Mouse (Mus musculus) heart, postnatal 36 days (tissue): ENCODE measurements around the gene Egfl7. TPM values are rescaled to one million over a fixed set of nuclear protein-coding genes. Genes with fewer than 3 reads are reported as not detected.

Experiments
- DNase-seq, 2 experiments: peaks; one replicate each; pipeline ENCODE4 v3.0.0; 2021 to 2022
- intact Hi-C: fragments of 180-260 bp; cut with DNase I; formaldehyde crosslinking; loops from one replicate; pipeline ENCODE4 v1.15.1; 2025
- total RNA-seq, 2 experiments: library from RNA; stranded (reverse); gene quantifications; 2 replicates each; pipeline ENCODE4 v1.2.3; 2021

Gene Egfl7
- total RNA-seq, 2 experiments from 2014 or later = 146 to 183 TPM

DNA sequence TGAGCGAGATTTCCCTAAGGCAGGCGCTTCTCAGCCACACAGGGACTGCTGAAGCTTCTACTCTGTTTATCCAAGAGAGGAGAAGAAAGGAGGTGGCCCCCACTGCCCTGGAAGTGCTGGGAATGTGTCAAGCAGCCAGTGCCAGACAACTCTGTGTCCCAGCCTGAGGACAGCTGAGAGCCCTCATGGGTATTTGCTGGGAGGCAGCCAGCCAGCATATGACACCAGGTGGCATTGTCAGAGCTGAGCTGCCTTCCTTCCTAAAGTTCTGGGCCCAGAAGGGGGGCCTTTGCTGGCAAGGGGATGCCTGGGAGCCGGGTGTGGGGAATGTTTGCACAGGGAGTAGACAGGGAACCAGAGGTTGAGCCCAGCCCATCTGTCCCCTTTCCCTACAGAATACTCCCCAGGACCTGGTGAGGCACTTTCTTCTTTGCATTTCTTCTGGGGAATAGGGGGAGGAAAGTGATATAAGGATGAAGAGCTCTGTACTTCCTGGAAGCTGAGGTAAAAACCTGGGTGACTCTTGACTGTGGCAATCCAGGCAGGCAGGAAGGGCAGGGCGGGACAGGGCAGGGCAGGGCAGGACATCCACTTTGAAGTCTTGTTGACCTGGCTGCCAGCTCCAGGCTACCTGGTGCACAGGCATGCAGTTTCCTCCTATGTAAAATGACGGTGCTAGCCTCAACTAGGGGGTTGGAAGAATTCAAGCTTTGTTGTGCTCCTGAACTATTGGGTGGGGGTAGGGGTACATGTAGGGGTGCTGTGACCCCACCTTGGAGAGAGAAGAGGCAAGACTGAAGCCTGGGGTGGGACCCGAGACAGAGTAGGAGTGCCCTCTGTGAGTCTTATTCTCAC lies 27.5 kb downstream of the Egfl7 start:
- intact Hi-C loops = no loop called here
- peak; percentile 67 to 68 for DNase-seq

DNA sequence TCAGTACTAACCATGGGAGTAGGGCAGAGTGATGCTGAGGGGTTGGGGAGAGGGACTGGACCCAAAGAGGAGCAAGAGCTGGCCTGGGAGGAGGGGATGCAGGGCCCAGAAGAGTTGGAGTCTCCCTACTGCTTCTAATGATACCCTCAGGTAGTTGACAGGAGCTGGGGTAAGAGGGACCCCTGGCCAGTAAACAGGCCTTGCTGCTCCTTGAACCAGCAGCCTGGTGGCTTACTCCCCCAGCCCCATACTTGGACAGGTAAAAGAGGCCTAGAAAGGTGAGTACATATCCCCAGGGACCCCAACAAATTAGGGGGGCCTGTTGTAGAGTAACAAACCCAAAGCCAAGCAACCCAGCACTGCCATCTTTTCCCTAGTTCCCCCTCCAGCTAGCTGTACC lies 29.0 kb downstream of the Egfl7 start:
- intact Hi-C loops = no loop called here
- DNase-seq = no peak

DNA sequence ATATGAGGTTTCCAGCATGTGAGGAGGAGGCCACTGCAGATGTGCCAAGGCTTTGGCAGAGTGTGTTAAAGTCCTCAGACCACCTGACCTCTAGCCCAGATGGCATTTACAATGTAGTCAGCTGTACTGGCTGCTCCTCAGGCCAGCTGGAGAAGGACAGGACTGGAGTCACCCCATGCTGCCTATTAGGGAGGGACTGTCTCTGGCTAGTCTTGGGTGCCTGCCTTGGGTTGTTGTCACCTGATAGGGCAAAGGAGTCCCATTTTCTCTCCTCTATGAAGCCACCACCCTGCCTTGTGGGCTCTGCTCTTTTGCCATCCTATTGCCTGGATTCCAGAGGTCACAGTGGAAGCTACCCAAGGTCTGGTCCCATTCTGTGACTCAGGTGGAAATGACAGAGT lies 29.4 kb downstream of the Egfl7 start:
- peak in 1 of 2 experiments; percentile 53 for DNase-seq
- intact Hi-C loops = no loop called here

DNA sequence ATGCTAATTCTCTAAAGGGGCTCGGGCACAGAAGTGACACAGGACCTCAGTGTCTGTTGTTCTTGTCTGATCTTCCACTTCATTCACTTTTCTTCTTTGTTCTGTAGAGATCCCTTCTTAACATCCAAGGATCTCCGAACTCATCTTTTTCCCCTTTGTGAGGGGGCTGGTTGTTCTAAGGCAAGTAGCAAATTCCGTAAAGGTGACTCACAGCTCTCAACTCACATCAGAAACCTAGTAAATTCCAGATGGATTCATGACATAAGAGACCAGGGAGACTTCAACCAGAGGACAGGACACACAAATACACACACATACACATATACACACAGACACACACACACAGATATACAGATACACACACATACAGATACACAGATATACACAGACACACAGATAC lies 30.7 kb downstream of the Egfl7 start:
- no peak for DNase-seq
- intact Hi-C loops = no loop called here

DNA sequence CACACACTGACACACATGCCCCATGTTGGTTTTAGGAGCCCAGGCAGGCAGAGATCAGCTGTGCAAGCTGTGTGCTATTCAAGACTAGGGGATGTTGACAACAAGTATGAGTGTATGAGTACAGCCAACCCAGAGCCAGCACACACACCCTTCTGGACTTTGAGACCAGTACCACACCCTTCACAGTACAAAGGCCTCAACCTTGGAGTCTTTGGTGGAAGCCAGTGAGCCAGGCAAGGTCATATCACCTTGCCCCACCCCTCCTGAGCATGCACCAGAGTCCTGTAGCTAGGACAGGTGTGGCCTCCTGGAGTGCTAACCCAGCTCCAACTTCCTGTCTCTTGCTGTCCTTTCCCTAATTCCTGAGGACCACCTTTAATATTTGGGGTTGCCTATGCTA lies 31.2 kb downstream of the Egfl7 start:
- no peak for DNase-seq

DNA sequence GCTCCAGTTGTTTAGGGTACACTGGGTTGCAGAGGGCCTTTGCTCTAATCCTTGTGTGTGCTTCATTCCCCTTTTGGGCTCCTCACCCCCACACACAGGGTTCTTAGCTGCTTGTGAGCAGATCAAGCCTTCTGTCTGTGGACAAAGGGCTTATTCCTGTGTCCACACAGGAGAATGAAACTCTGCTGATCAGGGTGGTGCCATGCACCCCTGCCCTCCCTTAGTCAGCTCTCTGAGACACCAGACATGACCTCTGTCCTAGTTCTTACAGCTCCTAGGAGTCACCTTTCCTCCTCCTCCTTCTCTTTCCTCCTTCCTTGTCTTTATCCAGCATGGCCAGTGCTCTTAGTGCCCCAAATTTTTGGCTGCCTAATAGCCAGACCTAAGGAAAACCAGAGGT lies 32.1 kb downstream of the Egfl7 start:
- intact Hi-C loops = no loop called here
- no peak for DNase-seq

More for the DNA sequence above, 31.2 kb downstream of the Egfl7 start:
- intact Hi-C loops = no loop called here

DNA sequence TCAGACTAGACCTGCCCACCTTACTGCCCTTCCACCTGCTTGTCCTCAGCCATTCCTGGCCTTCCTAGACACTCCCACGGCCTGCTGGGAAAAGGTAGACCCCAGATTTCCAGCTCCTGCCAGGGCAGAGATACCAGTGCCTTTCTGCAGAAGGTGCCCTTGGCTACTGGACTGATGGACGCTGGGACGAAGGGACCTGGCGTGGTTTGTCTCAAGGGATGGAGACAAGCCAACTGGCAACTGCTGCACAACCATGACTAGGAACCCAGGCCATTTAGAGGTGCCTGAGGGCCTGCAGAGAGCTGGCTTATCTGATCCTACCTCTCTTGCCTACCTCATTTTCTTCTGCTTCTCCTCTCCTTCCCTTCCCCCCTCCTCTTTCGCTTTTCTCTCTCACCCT lies 35.1 kb downstream of the Egfl7 start:
- intact Hi-C loops = no loop called here
- DNase-seq = no peak

DNA sequence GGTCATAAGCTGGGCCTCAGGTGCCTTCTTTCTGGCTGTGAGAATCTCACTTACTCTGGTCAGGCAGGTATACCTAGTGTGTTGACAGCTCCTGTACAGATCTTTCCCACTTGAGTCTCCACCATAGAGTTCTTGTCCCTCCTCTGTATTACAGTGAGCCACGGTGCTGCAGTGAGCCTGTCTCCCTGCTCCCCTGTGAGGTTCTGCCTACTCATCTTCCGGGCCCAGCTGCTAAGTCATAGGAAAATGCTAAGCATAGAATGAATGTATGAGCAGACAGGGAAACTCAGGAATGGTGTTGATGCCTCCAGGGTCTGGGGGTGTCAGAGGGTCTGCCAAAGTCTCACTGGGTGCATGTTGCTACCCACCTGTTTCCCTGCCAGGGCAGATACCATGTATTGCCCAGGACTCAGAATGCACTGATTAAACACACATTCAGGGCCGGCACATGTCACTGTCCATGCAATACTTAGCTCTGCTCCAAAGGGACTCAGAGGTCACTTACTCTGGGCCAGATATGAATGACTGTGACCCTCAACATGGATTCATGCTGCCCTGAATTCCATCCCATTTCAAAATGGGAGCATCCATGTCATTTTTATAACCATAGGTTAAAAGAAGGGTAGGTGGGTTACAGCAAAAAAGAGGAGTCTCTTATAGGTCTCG lies 35.8 kb downstream of the Egfl7 start:
- no peak for DNase-seq
- intact Hi-C loops = no loop called here

DNA sequence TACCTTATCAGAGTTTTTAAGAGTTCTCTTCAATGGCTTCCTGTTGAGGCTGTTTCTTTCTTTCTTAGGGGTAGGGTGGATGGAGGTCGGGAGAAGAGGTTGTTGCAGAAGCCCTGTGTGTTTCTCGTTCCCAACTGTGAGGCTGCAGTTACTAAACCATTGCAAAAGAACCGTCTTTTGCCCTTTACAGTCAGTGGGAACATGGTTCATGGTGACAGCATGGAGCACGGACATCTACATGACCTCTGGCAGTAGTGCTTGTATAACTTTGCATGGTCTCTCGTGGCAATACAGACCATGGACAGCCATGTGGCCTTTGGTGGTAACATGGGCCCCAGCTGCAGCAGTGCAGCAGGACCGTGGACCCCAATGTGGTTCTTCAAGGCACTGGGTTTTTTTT lies 37.5 kb downstream of the Egfl7 start:
- intact Hi-C loops = no loop called here
- no peak for DNase-seq

DNA sequence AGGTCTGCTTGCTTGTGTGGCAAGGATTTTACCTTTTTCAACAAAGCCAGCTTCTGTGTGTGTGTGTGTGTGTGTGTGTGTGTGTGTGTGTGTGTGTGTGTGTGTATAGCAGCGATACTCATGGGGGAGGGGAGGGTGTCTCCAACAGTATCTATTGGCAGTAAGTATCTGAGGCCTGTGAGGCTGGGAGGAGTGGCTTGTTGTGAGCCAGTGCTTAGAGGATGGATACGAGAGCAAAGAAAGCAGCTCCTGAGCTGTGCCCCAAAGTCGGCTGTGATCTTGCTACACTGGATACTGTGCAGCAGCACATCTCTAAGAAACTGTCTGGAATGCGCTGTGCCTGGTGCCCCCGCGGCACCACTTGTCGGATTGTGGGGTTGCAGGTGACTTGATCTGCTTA lies 38.1 kb downstream of the Egfl7 start:
- intact Hi-C loops = no loop called here
- DNase-seq = no peak

DNA sequence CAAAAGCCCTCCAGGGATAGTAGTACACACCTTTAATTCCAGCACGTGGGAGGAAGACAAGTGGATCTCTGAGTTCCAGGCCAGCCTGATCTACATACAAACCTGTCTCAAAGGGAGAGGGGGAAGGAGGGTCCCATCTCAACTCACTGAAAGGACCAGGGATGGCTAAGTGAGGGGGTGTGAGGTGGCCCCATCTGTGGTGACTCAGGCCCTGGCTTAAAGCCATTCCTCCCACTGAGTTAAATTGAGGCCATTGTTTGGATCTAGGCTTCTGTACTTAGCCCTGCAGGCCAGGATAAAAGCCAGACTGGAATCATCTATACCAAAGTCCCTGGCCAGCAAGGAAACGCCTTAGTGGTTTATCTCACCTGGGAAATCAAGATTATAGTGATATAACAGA lies 41.4 kb downstream of the Egfl7 start:
- intact Hi-C loops = no loop called here

DNA sequence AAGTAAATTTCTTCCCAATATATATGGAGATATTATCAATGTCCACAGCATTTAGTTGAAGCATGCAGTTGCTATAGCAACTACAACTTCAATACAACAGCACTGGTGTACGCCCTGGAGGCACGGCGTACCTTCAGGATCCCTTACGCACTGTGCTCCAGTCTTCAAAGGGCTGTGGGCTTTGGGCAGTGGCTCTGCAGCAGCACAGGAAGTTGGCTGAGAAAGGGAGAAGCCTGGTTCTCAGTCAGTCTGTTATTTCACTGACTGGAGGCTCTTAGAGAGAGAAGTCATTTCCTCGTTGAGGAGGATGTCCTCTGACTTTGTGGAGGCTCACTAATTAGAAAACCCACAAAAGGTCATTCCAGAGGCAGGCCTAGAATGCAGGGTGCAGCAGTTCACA lies 43.2 kb downstream of the Egfl7 start:
- no peak for DNase-seq
- intact Hi-C loops = no loop called here

More for the DNA sequence above, 41.4 kb downstream of the Egfl7 start:
- DNase-seq = no peak

DNA sequence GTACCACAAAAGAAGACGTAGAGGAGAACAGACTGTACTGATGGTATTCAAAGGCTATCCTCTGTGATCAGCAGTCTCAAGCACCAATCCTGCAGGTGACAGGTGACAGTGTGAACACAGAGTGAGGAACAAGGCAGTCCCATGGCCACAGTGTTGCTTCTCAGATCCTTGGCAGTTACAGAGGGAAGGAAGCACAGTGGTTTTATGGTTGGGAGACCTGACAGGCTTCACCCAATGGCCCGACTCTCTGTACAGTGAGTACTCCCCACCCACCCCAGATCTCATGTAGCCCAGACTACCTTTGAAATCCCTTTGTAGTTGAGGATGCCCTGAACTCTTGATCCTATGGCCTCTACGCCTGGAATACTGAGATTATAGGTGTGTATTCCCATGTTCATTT lies 45.6 kb downstream of the Egfl7 start:
- no peak for DNase-seq
- intact Hi-C loops = no loop called here

DNA sequence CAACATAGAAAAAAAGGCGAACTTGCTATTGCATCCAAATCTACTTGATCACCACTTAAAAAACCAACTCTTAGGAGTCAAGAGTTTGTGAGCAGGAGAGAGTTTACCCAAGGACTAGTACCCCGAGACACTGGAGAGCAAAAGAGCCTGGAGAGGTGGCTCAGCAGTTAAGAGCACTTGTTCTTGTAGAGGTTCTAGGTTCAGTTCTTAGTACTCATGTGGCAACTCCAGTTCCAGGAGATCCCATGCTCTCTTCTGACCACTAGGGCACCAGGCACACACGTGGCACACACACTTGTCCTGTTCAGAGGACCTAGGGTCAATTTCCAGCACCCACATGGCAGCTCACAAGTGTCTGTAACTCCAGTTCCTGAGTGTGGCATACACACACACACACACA lies 46.3 kb downstream of the Egfl7 start:
- intact Hi-C loops = no loop called here
- no peak for DNase-seq

DNA sequence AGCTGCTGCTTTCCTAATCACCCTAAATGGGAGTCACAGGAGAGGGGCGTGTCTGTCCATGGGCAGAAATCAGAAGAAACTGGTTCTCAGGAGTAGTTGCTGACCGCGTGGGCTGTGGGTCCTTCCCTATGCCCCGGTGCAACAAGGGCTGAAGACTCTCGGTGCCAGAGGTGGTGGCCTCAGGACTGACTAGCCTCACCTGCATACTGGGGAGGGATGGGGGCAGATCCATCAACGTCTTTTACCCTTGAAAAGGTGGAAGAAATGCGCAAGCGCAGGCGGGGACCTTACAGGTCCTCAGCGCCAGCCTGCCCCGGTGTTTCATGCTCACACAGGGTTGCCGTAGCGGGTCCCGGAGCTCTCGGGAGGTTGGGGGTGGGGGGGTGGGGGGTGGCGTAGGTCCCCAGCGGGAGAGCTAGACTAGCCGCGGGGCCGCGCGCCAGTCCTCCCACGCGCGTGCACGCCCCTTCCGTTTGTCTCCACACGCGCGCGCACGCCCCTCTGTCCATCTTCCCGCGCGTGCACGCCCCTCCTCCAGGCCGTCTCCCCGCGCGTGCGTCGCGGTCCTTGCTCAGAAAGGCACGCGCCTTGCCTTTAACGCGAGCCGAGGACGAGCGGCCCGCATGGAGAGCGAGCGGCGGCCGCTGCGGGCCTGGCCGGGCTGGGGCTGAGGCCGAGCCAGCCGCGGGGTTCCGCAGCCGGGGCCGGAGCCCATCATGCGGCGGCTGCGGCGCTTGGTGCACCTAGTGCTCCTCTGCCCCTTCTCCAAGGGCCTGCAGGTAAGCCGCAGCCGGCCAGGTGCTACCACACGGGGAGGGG lies 48.3 kb downstream of the Egfl7 start, which contains the start of gene Fam69b:
TSS of gene Fam69b (plus strand) at position 537 of the 819 bp plus-strand sequence.
- intact Hi-C loops = no loop called here

DNA sequence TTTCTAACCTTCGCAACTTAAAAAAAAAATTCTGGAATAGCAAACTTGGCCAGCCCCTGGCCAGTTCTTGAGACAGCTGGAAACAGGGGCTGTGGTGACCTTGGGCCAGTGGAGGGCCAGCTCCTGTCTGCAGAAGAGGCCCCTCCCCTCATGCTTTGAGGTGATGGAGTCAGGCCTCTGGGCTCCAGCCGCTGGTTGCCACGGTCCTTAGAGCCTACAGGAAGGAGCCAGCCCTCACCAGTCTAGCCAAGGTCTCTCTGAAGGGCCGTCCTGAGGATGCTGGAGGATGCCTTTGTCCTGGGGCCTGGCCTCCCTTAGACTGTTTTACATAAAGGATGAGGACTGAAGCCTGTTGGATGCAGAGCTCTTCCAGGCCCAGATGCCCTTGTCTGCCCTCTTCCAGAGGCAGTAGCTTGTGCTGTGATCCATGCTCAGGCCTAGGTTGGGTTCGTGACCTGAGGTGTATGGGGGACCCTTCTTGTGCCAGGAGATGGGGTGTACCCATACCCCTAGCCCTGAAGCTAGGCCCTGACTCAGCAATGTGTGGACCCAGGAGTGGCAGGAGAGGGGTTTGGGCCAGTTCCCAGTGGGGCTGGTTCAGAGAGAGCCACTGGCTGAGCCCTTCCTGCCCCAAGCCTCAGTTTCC lies 49.1 kb downstream of the Egfl7 start:
- no peak for DNase-seq

More for the DNA sequence above, 48.3 kb downstream of the Egfl7 start, which contains the start of gene Fam69b:
- DNase-seq = peak; percentile 73

DNA sequence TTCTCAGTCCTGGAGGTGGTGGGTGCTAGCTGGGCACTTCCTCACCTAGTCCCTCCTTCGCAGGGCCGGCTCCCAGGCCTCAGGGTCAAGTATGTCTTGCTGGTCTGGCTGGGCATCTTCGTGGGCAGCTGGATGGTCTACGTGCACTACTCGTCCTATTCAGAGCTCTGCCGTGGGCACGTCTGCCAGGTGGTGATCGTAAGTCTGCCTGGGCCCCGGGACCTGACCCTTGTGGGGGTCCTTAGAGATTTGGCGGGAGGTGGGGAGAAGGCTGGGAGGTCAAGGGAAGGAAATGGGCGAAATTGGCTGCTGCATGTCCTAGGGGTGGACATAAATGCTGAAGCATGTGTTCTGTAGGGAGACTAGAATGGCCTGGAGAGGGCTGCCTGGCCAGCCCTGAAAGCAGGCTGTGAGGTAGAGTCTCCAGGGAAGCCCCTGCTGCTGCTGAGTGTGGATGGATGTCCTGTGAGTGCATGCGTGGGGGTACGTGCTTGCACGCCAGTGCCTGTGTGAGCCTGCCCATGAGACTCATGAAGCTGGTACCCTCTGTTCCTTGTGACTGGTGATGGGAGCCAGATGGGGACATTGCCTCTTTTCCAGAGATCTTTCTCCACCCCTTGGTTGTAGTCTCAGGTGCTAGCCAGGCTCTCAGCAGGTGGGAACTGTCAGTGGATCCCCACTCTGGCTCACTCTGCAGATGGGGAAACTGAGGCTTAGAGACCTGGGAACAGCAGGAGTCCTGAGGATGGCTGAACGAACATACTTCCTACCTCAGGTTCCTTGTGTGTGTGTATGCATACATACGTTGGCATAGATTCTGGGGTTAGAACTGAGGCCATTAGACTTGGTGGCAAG lies 53.0 kb downstream of the Egfl7 start:
- intact Hi-C loops = no loop called here
- DNase-seq = no peak

More for the DNA sequence above, 49.1 kb downstream of the Egfl7 start:
- intact Hi-C loops = no loop called here

DNA sequence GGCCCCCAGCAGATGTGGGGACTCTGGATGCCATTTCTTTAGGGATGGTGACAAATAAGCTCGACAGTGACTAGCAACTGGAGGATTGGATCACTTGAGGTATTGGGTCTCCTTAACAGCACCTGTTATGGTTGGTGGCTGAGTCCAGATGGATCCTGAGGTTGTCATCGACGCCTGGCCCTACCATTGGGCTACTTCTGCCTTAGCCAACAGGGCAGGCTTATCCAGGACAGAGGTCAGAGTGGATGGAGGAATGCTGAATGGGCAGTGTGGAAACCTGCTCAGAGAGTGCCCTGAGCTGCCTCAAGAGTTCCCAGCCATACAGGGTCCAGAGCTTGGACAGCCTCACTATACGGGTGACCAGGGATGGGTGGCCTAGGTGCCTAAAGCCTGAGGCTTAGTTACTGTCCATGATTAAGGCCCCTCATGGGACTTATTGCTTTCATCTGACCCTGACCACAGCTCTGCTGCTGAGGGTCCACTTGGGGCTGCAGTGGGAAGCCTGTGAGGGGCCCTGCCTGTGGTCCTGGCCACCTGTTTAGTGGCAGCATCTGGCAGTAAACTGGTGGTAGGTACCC lies 54.2 kb downstream of the Egfl7 start:
- DNase-seq = no peak
- intact Hi-C loops = no loop called here
